Mouse (Mus musculus) ZHBTc4 (cell line): ENCODE data around the gene Olfr541.

ENCODE experiments used
- DNase-seq: peaks from one replicate; pipeline ENCODE4 v3.0.0-alpha.2; 2011; ENCODE audit warnings: low read depth, low spot score

The Olfr541 gene

GRCm38 (mm10) chr7:140696967-140697366, at the start of gene Olfr541:
TSS of gene Olfr541 (plus strand) at chr7:140697267.
- no peak for DNase-seq

DNA sequence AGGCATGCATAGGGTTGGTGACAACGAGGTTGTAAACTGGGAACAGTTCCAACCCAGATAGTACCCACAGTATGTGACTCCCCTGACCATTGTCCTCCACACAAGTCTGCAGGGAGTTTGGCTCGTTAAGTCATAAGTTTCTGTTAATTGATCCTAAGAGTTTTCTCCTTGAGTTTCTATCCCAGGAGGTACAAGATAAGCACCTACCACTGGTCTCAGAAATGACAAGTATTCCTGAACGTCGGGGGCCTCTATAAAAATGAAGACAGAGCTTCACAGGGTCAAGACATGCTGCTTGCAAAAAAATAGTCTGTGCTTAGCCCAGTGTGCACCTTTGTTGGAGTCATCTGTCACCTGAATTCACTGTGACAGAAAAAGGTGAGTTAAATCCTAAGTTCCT, 37.4 kb upstream of the Olfr541 start, which contains the start of gene Olfr539:
Gene Olfr539 (plus strand): TSS at position 301 of the 400 bp plus-strand sequence.
- DNase-seq, result no peak

DNA sequence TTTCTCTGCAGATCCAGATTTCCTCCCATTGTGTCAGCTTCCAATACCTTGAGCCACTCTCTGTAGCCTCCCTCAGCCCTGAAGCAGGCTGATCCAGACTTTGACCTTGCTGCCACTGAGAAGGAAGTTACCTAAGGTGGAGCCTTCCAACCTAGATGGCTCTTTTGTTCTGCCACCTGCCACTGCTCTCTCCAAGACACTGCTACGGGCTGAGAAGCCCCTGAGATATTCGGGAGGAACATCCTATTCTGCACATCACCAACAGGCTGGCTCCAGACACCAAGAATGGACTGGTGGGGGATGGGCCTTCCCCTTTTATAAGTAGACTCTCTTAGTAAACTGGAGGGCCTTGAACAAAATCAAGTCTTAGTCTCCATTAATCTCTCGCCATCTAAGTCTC, 26.4 kb upstream of the Olfr541 start:
- DNase-seq, result peak; percentile 82

DNA sequence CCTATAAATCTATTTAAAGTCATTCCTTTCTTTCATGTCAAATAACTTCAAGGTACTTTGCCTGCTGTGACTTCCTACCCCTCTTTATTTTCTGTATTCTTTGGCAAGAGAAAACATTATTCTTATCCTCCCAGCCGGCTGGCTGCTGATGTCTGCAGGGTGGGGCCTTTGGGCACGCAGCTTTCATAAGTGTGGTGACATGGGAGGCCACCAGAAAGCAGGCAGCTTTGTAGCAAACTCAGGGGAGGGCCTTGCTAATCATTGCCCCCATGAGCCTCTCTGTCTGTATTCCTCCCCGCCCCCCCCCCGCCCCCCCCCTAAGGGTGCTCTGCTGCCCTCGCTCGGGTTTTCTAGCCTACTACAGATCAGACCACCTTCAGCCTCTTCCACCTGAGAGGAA, 21.2 kb upstream of the Olfr541 start:
- DNase-seq, result no peak

GRCm38 (mm10) chr7:140679591-140679990, 17.5 kb upstream of the Olfr541 start:
- DNase-seq, result peak; percentile 59

GRCm38 (mm10) chr7:140681651-140682050, 15.4 kb upstream of the Olfr541 start, which contains the start of gene Olfr45:
TSS of gene Olfr45 (plus strand) at chr7:140681951.
- no peak for DNase-seq

GRCm38 (mm10) chr7:140706348-140706747, 9.3 kb downstream of the Olfr541 start:
- no peak for DNase-seq

DNA sequence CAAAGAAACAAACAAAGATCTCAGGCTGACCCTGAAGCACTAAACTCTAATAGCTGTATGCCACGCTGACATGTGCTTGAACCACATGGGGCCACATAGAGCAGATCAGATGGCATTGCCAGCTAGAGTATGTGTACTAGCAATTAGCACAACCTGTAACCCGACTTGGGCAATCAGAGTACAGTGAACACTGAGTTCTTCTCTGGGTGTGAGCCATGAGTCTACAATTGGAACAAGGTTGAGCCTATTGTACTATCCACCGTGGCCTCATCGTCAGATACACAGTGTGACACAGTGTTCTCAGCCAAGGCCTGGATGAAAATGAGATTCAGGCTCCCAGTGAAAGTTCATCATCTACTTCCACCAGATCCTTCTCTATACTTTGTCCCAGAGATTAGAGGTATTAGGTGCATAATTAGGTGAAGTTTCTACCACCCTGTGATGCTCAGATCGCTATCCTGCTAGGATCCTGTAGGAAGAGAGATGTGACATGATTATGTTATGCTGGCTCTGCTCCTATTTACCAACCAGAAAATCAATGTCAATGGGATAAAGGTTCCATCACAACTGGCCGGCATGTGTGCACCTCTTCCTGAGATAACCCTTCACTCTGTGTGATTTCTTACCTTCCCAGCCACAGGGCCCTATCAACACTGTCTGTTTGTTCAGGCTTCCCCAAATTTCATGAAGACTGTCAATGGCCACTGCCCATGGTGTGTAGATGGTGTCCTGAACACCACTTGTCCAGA, 10.6 kb downstream of the Olfr541 start:
- DNase-seq, result no peak

DNA sequence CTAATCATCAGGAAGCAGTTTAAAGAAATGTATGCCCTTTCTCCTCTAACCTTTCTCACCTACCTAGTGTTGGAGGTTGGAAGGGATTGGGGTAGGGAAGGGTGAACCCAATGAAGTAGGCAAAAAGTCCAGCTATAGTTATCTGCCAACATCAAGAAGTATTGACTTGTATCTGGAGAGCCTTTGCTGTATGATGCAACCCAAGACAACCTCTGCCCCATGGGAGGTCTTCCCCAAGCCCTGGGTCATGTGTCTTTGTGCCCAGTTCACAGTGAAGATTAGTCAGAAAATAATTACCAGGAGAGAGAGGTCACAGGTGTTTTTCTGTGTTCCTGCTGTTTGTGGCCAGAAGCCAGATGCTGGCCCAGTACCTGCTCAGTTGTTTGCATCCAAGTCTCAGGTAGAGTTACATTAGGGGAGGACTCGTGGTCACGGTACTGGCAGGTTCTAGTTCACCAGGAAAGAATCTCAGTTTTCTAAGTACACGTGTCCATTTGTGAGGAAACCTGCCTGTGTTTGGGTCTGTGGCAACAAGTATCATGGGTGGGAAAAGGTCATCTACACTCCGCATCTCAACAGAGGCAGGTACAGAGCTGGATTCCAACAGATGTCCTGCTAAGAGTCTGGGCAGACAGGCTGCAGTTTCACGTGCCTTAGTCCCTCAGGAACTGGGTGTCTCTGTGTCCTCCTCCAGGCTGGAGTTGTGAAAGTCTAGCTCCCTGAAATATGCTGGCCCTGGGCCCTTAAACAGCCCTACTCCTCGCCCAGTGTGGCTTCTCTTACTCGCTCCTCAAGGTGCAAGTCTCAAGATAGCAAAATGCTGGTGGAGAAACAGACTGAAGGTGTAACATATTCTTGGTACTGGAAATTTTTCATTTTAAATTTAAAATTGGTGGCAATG, 20.3 kb downstream of the Olfr541 start:
- no peak for DNase-seq

DNA sequence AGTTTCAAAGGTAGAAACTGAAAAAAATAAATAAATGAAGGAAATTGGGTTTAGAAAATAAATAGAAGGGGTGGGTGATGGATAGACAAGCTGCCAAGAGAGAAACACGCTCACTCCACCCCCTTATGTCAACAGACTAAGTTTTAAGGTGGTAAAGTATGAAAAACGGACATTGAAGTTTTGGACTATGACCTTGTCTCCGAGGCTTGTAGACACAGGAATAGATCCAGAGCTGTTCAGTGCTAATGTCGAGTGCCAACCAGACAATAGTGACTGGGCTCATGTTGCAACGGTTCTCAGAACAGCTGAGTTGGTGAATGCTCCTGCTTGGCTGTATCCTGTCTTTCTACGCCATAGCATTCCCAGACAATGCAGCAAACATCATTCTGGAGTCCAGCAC, 24.0 kb downstream of the Olfr541 start:
- no peak for DNase-seq

GRCm38 (mm10) chr7:140725558-140725957, 28.5 kb downstream of the Olfr541 start:
- DNase-seq, result no peak

- DNase-seq, result peak; percentile 14
Measured at GRCm38 (mm10) chr7:140733162-140733561, 36.1 kb downstream of the Olfr541 start.

DNA sequence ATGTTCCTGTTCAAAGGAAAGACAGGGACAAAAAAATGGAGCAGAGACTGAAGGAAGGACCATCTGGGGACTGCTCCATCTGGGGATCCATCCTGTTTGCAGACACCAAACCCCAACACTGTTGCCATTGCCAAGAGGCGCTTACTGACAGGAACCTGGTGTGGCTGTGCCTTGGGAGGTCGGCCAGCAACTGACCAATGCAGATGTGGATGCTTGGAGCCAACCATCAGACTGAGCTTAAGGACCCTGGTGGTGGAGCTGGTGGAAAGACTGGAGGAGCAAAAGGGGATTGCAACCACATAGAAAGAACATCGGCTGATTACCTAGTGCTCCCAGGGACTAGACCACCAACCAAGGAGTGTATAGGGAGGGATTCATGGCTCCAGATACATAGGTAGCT, 50.3 kb downstream of the Olfr541 start:
- DNase-seq, result no peak

GRCm38 (mm10) chr7:140748116-140748826, 51.2 kb downstream of the Olfr541 start:
- DNase-seq, result no peak

DNA sequence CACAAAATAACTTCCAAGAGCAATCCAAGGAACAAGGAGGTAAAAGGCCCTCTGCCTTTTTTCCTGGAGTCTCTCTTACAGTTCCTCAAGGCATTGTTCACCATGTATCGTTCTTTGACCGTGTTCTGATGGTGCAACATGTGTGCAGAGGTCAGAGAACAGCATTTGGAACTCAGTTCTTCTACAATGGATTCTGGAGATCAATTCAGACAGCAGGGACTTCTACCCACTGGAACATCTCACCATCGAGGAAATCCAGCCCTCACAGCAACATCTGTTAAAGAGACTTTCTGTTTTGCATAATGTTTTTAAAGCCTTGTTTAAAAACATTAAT, 51.7 kb downstream of the Olfr541 start:
- DNase-seq, result no peak

- DNase-seq, result no peak
Measured at GRCm38 (mm10) chr7:140754556-140754955, 57.5 kb downstream of the Olfr541 start.
